Comparison of ENCODE assay signal across 27 mouse cellular contexts in genomic region chr12:108705486-108705885, GRCm38 (mm10). TPM values are rescaled to one million over a fixed set of nuclear protein-coding genes. Genes with fewer than 3 reads are reported as not detected.
"Had no signal": no experiment of that assay in that cellular context is flagged by ENCODE, and none has a peak within 500 bp of the region (broad histone marks: within the 10 kb centered on the region; RNA-seq: fewer than 3 reads in every experiment).

No protein-coding gene starts in this region.

- H3K27ac ChIP-seq: embryonic facial prominence, embryonic 10.5 days; embryonic facial prominence, embryonic 12.5 days; embryonic facial prominence, embryonic 13.5 days; embryonic facial prominence, embryonic 15.5 days; forebrain, embryonic 10.5 days; forebrain, embryonic 12.5 days; forebrain, embryonic 13.5 days; forebrain, embryonic 15.5 days; gastrocnemius, adult 2 months; heart, adult 2 months had no signal

- H3K9me3 ChIP-seq: embryonic facial prominence, embryonic 10.5 days; embryonic facial prominence, embryonic 12.5 days; embryonic facial prominence, embryonic 13.5 days; embryonic facial prominence, embryonic 15.5 days; forebrain, embryonic 10.5 days; forebrain, embryonic 12.5 days; forebrain, embryonic 13.5 days; forebrain, embryonic 15.5 days had no signal

- H3K4me2 ChIP-seq: embryonic facial prominence, embryonic 12.5 days; embryonic facial prominence, embryonic 13.5 days; embryonic facial prominence, embryonic 15.5 days; forebrain, embryonic 12.5 days; forebrain, embryonic 13.5 days; forebrain, embryonic 15.5 days had no signal

- ATAC-seq: forebrain, embryonic 13.5 days; forebrain, embryonic 14.5 days; forebrain, embryonic 15.5 days had no signal

- H3K36me3 ChIP-seq: embryonic facial prominence, embryonic 10.5 days; embryonic facial prominence, embryonic 12.5 days; embryonic facial prominence, embryonic 13.5 days; embryonic facial prominence, embryonic 15.5 days; forebrain, embryonic 10.5 days; forebrain, embryonic 12.5 days; forebrain, embryonic 15.5 days had no signal

- DNase-seq: cerebellum, adult 18-20 months; cerebellum, adult 2 months; cerebellum, adult 8-10 months; cerebellum, adult 9-11 months; cerebellum, postnatal 14 days; cerebellum, postnatal 25 days; cerebellum, postnatal 36 days; gastrocnemius, adult 2 months; gastrocnemius, postnatal 10 days; gastrocnemius, postnatal 14 days; gastrocnemius, postnatal 25 days; gastrocnemius, postnatal 36 days; heart, adult 18-20 months had no signal

- H3K9ac ChIP-seq: embryonic facial prominence, embryonic 12.5 days; embryonic facial prominence, embryonic 13.5 days; embryonic facial prominence, embryonic 15.5 days; forebrain, embryonic 12.5 days; forebrain, embryonic 13.5 days; forebrain, embryonic 15.5 days; forebrain, postnatal 0 days had no signal

- H3K4me3 ChIP-seq: embryonic facial prominence, embryonic 10.5 days; embryonic facial prominence, embryonic 12.5 days; embryonic facial prominence, embryonic 13.5 days; embryonic facial prominence, embryonic 15.5 days; erythroblast, embryonic 14.5 days; forebrain, embryonic 10.5 days; forebrain, embryonic 12.5 days; forebrain, embryonic 13.5 days; forebrain, embryonic 15.5 days; gastrocnemius, adult 2 months; heart, adult 2 months had no signal

RNA-seq across cellular contexts. Expression of gene Degs2, which starts 3.4 kb away (rescaled TPM):
- total RNA-seq: common myeloid progenitor, adult 5-6 weeks; forebrain, postnatal 0 days; gastrocnemius, adult 2 months; gastrocnemius, postnatal 4 days had no signal
- polyA plus RNA-seq: erythroblast, embryonic 14.5 days had no signal
